Mouse (Mus musculus): ENCODE measurements around the gene Pld3.
A peak's percentile ranks its signal among the peaks of the same experiment; 100 is the strongest.
"Not testable (repeated sequence)": the region's sequence is repeated elsewhere in the genome, so short reads cannot be mapped to it uniquely, and the experiment has no call there.

Gene Pld3

DNA sequence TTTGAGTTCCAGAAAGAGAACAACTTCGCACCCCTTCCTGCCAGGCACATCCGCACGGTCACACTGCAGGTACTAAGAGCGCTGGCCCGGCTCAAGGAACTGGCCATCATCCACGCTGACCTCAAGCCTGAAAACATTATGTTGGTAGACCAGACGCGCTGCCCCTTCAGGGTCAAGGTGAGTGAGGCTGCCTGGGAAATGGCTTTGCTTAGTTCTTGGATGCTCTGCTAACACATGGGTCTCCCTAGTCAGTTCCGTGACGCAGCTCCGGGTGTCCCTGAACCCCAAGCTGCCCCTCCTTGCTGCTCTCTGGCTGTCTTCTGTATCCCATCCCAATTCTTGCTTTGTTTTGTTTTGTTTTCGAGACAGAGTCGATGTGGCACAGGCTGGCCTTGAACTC is 29.2 kb downstream of the Pld3 start:
- no peak for DNase-seq (ENCODE audit: low spot score in 2 of 2)

DNA sequence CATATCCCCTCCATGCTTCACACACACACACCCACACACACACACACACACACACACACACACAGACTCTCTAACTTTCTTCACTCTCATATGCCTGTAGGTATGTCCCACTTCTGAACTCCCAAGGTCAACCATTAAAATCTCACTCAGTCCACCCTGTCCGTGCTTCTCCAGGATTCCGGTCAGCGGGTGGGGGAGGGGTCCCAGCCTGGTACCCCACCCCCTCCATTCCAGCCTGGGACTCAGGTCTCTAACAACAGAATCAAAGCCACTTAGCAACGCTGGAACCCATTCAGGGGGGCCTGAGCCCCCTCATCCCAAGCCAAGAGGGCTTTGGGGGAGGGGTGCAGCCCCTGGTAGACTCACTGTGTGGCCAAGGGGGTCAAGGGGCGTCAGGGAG is 30.1 kb downstream of the Pld3 start, which contains the start of gene Hipk4:
Gene Hipk4, plus strand, starts transcription at position 301 of the 400 bp plus-strand sequence.
- DNase-seq (ENCODE audit: low spot score in 2 of 2), result no peak

DNA sequence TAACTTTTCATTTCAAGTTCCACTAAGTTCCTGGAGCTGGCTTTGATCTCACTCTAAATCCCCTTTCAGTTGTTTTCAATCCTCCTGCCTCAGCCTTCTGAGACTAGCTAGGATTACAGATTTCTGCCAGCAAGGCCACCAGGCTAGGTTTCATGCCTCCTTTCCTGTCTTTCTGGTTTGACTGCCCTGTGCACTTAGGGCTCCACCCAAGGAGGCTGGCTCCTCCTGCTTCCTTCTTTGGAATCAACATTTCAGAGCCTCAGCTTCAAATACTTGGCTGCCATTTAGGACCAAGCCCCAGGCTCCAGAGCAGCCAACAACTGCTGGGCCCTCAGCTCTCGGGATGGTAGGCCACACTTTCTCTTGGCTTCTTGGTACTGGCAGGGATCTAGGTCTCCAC is 32.4 kb downstream of the Pld3 start:
- DNase-seq (ENCODE audit: low spot score in 2 of 2), result no peak

DNA sequence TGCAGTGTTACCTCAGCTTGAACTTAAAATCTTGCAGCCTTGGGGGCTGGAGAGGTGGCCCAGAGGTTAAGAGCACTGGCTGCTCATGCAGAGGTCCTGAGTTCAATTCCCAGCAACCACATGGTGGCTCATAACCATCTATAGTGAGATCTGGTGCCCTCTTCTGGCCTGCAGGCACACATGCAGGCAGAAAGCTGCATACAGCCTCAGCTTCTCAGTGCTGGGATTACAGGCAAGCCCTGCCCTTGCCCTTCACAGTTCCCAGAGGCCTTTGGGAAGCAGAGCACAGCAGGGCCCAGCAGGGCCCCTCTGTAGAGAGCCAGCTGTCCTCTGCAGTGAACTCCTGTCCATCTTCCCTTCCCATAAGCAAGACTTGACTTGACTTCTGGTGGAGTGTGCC is 32.9 kb downstream of the Pld3 start:
- DNase-seq (ENCODE audit: low spot score in 2 of 2), result no peak

DNA sequence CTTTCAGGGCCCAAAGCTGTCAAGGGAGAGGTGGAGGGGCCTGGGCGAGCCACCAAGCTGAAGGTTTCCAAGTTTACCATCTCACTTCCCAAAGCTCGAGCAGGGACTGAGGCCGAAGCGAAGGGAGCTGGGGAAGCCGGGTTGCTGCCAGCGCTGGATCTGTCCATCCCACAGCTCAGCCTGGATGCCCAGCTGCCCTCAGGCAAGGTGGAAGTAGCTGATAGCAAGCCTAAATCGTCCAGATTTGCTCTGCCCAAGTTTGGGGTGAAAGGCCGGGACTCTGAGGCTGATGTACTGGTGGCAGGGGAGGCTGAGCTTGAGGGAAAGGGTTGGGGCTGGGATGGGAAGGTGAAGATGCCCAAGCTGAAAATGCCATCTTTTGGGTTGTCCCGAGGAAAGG is 34.7 kb downstream of the Pld3 start:
- no peak for DNase-seq (ENCODE audit: low spot score in 2 of 2)

DNA sequence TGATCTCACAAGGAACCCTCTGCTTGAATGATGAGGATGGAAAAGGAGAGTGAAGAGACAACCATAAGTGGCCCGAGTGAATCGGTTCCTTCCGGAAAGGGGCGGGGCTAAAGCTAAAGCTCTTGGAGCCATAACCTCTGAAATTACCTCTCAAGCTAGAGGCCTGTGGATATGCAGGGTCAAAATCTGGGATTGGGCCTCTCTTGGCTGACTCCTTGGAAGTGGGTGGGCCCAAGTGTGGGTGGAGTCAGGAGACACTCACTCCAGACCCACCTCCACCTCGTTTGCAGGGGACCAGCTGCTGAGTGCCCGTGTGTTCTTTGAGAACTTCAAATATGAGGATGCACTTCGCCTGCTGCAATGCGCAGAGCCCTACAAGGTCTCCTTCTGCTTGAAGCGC is 38.1 kb downstream of the Pld3 start:
- DNase-seq (ENCODE audit: low spot score in 2 of 2), result no peak

DNA sequence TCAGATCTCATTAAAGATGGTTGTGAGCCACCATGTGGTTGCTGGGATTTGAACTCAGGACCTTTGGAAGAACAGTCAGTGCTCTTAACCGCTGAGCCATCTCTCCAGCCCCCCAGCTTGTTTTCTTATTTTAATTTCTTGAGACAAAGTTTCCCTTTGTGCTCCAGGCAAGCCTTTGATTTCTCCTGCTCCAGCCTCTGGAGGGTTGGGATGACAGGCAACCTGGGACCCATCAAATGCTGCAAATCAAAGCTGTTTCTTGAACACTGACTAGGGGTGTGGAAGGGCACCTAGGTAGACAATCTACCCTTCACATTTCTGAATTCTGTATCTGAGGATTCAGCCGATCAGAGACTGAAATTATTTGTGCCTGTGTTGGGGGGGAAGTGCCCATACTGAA is 42.2 kb downstream of the Pld3 start:
- DNase-seq (ENCODE audit: low spot score in 2 of 2), result no peak

DNA sequence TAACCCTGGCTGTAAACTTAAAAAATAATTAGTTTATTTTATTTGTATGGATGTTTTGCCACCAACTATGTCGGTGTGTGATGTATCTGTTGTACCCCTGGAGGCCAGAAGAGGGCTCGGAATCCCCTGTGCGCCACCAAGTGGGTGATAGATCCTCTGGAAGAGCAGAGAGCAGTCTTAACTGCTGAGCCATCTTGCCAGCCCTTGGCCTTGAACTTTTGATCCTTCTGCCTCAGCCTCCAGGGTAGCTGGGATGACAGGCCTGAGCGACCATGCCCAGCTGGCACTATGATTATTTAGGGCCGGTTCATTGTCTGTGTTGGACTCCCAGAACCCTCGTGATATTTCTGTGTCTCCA is 44.4 kb downstream of the Pld3 start:
- peak; percentile 79 to 84 for DNase-seq (ENCODE audit: low spot score in 2 of 2)

DNA sequence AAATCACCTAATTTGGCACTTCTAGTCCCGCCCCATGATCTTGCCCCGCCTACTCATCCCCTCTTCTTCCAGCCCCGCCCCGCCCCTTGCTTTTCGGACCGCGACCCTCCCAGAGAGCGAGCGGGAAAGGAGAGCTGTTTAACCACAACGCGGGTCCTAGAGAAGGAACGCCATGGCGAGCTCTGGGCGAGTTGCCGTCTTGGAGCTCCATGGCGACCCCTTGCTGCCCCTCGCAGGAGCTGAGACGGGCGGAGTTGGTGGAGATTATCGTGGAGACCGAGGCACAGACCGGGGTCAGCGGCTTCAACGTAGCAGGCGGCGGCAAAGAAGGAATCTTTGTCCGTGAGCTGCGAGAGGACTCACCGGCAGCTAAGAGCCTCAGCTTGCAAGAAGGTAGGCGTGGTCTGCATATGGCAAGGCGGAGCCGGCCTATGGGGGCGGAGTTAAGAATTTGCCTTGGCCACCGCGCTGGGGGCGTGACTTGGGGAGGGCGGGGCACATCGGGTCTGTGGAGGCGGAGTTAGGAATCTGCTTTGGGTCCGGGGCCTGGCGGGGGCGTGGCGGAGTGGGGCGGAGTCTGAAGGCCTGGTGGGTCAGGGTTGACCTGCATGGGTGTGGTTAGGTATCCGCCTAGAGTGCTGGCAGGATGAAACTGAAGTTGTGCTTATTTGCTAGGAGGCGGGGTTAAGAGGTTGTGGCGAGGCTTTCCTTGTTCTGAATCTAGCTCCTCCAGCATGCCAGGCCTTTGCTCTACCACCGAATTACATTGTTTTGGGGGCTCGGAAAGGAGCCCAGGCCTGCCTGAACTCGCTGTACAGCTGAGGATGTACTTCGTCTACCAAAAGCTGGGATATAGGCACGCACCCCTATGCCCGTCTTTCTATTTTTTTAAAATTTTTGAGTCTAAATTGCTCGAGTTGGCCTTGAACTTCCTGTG is 45.0 kb downstream of the Pld3 start:
- DNase-seq (ENCODE audit: low spot score in 2 of 2), result peak; percentile 100

DNA sequence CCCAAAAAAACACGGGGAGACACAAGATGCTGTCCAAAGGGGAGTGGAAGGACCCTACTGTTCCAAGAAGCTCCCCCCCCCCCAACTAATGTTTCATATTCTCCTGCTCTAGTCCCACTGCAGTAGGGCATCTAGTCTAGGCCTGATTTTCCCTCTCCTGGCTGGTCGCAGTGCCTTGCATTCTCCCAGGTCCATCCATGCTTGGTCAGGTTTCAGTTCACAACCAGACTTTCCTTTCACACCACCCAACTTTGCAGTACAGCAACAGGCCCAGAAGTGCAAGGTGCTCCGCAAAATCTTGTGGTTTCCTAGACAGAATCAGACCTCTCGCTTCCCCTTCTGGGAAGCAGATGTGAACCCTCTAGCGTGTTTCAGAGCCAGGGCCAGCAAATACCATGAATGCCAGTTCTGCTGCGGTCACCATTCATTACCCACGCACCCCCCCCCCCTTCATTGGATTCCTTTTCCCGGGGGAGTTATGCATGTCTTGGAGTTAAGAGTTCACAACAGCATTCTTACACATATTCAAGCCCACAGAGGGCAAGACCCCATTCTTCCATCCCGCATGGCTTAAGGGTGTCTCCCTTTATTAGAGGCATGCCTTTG is 46.1 kb downstream of the Pld3 start:
- no peak for DNase-seq (ENCODE audit: low spot score in 2 of 2)

DNA sequence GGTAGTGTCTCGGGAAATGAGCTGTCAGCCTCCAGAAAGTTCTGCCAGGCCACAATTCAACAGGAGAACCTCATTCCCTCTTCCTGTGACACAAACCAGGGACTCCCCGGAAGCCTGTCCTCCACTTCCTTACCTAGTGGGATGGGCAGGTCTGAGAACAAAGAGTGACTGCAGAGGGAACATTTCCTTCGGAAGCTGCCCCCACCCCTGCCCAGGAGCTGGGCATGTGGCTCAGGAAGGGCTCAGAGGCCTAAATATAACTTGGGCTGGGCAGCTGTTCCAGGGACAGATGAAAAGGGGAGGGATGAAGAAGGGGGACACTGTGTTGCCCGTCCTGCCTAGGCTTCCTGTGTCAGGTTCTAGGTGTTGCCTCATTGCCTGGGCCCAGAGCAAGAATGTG is 51.4 kb downstream of the Pld3 start:
- no peak for DNase-seq (ENCODE audit: low spot score in 2 of 2)

DNA sequence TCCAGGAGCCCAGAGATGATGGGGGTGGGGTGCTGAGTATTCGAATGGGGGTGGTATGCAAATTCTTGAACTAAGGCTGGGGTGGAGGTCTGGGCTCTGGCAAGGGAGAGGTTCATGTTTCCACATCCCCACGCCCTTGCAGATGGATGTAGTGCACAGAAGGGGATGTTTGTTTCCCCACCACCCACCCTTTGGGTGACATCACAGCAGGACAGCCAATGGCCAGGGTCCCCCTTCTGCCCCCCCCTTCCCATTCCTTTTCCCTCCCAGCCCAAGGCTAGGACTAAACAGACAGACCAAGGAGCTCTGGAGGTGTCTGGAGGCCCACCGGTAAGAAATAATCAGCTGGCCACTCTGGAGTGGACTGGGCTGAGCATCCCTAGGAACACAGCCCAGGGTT is 54.0 kb downstream of the Pld3 start, which contains the start of gene Prx:
Gene Prx, plus strand, starts transcription at position 289 of the 400 bp plus-strand sequence.
- no peak for DNase-seq (ENCODE audit: low spot score in 2 of 2)

DNA sequence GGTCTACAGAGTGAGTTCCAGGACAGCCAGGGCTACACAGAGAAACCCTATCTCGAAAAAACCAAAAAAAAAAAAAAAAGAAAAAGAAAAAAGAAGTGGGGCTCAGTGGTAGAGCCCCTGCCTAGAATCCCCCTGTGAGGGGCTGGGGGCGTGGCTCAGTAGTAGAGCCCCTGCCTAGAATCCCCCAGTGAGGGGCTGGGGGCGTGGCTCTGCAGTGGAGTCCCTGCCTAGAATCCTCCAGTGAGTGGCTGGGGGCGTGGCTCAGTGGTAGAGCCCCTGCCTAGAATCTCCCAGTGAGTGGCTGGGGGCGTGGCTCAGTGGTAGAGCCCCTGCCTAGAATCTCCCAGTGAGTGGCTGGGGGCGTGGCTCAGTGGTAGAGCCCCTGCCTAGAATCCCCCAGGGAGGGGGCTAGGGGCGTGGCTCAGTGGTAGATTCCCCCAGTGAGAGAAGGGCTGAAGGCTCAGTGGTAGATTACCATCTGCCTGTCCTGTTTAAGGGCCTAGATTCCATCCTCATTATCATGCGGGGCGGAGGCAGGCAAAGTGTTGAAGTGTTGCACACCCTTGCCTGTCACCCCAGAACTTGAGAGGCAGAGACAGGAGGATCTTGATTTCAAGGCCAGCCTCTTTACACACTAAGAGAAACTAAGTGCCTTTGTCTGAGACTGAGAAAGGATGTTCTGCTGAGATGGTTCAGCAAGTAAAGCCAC is 58.2 kb downstream of the Pld3 start:
- DNase-seq (ENCODE audit: low spot score in 2 of 2), result not testable (repeated sequence)

DNA sequence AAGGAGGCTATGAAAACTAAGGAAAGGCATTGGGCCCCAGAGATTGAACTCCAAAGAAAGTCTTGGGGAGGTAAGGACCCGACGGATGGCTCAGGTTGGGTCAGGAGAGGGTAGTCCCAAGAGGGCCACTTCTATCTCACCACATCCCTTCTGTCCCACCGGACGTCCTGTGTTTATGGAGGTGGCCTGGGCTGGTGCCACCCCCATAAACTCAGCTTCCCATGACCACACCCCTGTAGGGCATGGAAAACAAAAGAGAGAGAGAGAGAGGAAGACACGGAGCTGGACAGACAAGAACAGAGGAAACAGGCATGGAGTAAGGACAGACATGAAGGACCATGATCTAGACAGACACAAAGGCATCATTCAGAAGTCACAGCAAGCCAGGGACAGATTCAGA is 59.6 kb downstream of the Pld3 start:
- DNase-seq (ENCODE audit: low spot score in 2 of 2), result no peak

DNA sequence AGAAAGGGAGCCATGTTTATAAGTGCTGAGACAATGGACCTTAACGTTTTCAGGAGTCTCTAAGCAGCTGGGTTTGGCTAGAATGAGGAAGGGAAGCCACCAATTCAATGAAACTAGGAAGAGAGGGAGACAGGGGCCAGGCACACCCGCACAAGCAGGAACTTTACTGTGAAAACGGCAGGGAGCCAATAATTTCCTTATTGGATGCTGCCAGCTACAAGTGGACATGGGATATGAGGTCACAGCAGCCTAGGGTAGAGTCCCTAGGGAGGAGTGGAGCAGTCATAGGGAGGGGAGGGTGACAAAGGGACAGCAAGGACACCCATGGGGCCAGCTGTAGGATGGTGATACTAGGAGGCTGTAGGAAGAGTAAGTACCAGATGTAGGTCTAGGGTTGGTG is 60.0 kb downstream of the Pld3 start:
- no peak for DNase-seq (ENCODE audit: low spot score in 2 of 2)

DNA sequence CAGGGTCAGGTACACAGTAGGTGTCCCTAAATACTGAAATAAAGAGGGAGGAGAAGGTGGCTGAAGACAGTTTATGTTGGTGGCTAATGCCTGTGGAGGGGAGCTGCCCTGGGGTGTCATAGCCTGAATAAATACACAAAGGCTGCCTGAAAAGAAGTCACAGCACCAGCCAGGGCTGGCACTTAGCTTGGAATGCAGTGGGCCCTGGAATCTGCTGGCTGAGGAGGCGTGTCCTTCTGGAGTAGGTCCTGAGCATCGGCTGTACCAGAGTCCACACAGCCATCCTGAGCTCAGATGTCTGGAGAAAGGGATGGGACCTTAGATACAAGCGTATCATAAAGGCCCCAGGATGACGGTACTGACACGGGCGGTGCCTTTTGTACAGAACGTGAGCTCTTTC is 61.2 kb downstream of the Pld3 start:
- DNase-seq (ENCODE audit: low spot score in 2 of 2), result no peak

DNA sequence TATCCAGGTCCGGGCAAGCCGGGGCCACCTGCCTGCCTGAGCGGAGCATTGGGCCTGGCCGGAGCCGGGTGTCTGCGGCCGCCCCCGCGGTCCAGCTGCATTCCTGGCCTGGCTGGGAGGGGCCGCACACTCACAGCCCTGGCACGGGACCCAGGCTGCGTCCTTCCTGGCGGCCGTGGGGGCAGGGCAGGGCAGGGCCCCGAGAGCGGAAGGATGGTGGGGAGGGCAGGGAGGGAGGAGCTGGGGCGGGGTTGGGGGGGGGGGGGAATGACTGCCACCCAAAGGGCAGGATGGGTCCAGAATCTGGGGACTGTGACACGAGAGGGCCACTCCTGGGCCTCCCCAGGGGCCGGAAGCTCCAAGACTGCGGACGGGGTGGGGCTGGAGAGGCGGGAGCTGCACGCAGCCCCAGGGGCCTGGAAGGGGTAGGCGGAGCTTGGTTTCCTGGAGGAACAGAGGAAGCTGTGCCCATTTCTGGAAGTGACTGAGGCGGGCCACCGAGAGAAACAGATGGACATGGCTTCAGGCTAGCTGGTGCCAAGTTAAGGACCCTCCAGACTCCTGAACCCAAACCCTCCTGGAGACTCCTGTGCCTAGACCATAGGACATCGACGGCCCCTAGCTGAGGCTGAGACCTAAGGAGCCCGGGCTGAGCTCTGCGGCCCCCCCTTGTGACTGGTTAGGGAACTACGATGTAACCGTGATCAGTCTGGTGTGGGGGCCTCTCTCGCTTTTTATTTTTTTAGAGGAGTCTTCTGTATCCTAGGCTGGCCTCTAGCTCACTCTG is 62.3 kb downstream of the Pld3 start:
- peak; percentile 91 to 98 for DNase-seq (ENCODE audit: low spot score in 2 of 2)

DNA sequence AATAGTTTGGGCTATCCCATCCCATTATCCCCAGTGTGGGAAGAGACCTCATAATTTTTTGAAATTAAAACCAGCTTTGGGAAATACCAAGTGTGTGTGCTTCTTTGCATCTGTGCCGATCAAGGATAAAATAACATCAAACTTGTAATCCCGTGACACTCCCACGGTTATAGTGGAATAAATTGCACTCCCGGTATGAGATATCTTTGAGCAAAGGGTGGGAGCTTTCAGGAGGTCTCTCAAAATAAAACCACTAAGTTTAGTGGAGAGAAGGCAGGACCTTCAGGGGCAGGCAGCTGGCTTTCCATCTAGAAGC is 62.8 kb downstream of the Pld3 start:
- no peak for DNase-seq (ENCODE audit: low spot score in 2 of 2)

DNA sequence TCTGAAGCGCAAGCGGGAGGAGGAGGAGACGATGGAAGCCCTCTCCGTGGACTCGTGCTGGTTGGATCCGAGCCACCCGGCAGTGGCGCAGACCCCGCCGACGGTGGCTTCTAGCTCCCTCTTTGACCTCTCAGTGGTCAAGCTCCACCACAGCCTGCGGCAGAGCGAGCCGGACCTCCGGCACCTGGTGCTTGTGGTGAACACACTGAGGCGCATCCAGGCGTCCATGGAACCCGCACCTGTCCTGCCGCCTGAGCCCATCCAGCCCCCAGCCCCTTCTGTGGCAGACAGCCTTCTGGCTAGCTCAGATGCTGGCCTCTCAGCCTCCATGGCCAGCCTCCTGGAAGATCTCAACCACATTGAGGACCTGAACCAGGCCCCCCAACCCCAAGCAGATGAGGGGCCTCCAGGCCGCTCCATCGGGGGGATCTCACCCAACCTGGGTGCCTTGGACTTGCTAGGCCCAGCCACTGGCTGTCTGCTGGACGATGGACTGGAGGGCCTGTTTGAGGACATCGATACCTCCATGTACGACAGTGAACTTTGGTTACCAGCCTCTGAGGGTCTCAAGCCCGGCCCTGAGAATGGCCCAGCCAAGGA is 63.6 kb downstream of the Pld3 start:
- no peak for DNase-seq (ENCODE audit: low spot score in 2 of 2)

DNA sequence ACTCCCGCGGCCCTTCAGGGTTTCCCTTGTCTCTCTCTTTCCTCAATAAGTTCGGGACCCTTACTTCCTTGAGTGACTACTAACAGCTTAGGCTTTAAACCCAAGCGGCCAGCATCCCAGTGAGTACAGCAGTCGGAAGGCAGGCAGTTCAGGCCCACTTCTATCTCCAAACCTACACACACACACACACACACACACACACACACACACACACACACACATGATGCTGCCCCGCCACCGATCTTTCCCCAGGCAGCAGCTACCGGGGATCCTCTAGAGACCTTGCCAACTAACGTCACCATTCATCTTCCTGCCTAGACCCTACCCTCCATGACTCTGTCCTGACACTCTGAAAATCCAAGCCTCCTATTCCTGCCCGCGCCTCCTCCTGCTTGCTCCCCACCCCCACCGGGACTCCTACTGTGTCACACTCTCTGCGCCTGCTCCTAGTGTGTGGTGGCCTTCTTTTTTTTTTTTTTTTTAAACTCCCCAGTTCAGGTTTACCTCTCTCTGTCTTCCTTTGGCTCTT is 65.2 kb downstream of the Pld3 start:
- DNase-seq (ENCODE audit: low spot score in 2 of 2), result peak in 1 of 2 experiments; percentile 42

Measured in spleen, postnatal 4 days (tissue).